Mouse (Mus musculus) neutrophil, adult 5-6 weeks (primary cell): ENCODE measurements around the gene Fam227b. TPM values are rescaled to one million over a fixed set of nuclear protein-coding genes. Genes with fewer than 3 reads are reported as not detected.

Experiments
- ATAC-seq: fragments of 151-379, 151-347 bp; 2 replicates; pipeline ENCODE4 v1.8.0; 2017; ENCODE audit warnings: mild to moderate bottlenecking, moderate TSS enrichment; ENCODE audit not compliant: insufficient number of reproducible peaks, poor library complexity, low FRiP score, severe bottlenecking; ENCODE audit errors: extremely low read depth
- total RNA-seq: library from RNA; stranded (forward); fragments of 200-1000 nt; gene quantifications from 2 replicates; pipeline ENCODE4 v1.2.3, GENCODE M21; 2017

Fam227b gene
- total RNA-seq, 1 experiment from 2014 or later: not detected

GRCm38 (mm10) chr2:126015763-126016473, 135.9 kb downstream of the Fam227b start:
- ATAC-seq: no peak

DNA sequence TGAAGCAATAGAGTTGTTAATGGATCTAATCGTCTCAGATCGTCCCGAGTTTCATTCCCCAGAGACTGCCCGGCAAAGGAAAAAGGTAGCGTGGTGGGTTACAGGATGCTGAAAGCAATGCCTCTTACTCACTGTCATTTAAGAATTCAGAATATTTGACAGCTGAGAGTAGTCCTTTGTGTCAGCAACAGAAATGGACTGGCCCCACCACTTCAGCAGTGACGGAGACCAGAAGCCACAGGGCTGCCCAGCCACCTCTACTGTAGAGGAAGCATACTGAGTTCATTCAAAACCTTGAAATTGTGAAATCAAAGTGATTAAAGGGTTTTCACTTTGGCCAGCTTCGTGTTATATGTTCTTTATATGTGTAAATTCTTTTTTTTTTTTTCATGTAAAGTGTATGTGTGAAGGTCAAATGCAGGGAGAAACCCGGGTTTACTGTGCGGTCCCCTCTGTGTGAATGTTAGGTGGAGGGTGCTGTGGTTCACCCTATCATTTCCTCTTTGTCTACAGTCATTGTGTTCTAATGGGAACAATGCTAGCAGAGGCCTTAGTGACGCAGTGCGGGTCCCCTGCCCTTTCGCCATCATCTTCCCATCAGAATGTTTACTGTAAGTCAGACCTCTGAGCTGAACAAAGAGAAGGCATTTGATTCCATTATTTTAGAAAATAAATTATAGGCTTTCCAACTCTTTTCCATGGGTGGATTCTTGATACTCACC, 136.7 kb downstream of the Fam227b start:
- no peak for ATAC-seq

DNA sequence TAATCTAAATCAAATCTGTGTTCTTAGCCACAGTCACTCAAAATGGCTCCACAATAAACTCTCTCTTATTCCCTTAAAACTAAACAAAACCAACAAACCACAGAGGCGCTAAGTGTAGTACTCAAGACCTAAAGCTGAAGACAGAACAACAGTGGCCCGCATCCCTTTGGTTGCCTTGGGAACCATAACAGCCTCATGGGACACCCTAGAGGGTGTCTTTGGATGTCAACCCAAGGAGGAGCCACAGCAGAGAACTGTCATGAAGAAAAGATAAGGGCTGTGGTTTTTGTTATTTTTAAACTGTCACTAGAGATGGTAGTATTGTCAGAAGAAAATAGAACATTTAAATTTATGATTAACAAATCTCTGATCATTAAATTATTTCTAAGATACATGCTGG, 145.1 kb downstream of the Fam227b start:
- no peak for ATAC-seq

- no peak for ATAC-seq
Observed at GRCm38 (mm10) chr2:126006088-126006487, 145.7 kb downstream of the Fam227b start.

DNA sequence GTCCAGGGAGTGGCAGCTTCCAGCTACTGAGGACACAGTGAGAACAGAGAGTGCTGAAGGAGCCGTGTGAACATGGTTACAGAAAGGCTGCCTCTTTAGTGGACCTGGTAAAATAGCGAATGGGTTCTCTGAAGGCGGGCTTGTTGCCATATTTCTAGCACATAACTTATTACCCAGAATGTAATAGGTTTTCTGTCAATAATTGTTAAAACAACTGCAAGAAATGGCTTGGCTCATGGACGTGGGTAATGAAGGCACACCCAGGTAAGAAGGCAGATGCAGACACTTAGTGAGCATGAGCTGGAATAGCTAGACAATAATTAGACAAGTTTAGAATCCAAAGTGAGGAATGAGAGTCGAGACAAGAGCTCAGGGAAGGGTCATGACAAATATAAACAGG, 149.5 kb downstream of the Fam227b start:
- no peak for ATAC-seq

DNA sequence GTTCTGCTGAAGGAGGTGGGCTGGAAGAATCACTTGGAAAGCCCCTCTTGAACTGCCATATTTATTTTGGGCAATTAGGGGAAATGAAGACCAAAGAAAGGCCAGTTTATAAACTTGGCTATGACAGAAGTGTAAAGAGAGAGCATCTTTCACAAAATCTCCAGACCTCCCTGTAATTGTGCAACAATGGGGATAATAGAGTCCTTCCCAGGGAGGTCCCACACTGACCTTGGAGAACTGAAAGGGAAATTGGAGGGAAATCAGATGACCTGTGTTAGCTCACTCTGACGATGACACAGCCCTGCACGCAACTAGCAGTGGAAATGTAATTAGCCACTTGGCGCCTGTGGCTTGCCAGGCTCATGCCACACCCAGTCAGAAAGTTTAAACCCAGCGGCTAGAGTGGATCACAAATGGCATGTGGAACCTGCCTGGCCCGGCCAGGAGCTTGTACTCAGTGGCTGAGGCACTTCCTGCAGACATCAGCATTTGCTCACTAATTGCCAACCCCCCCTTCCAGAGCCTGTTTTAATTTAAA, 175.9 kb downstream of the Fam227b start:
- ATAC-seq: no peak

- no peak for ATAC-seq
Observed at GRCm38 (mm10) chr2:125975206-125975605, 176.6 kb downstream of the Fam227b start.

DNA sequence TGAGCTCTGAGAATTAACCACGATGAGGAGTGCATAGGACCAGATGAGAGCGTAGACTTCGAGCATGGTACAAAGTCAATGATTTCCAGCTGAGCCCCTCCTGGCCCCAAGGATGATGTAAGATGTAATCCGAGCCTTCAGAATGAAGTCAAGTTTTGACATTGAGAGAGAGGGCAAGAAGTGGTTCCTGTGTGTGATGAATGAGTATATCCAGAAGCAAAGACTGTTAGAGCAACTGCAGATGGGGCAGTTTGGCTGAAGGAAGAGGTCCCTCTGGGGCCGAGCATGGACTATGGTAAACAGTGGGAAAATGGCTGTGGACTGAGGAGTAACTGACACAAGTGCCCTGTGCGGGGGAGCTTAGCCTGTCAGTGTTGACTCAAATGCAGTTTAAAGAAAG, 178.6 kb downstream of the Fam227b start:
- no peak for ATAC-seq

GRCm38 (mm10) chr2:125968811-125969210, 183.0 kb downstream of the Fam227b start:
- ATAC-seq: no peak

DNA sequence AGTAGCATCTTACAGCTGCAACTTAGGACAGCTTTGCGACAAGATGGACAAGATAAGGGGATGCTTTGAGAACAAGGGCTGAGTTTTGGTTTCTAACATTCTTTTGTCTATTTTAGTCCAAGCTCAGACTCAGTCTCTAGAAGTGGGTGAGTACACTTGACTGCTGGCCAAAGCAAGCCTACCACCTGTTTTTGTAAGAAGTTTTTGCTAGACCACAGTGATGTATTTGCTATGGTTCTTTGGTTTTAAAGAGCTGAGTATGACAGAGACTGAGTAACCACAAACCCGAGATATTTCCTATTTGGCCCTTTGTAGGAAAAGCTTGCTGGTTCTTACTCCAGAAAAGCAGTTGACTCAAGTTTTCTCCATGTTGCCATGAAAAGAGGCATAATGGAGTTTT, 203.6 kb downstream of the Fam227b start:
- no peak for ATAC-seq

DNA sequence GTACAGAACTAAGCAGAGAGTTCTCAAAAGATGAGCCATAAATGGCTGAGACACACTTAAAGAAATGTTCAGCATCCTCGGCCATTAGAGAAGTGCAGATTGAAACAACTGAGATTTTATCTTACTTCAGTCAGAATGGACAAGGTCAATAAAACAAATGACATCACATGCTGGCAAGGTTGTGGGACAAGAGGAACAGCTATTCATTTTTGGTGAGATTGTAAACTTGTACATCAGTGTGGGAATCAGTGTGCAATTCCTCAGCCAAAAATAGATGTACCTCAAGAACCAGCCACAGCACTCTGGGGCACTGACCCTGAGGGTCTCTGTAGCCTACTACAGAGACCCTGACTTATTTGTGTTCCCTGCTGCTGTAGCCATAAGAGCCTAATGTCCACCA, 208.5 kb downstream of the Fam227b start:
- no peak for ATAC-seq

DNA sequence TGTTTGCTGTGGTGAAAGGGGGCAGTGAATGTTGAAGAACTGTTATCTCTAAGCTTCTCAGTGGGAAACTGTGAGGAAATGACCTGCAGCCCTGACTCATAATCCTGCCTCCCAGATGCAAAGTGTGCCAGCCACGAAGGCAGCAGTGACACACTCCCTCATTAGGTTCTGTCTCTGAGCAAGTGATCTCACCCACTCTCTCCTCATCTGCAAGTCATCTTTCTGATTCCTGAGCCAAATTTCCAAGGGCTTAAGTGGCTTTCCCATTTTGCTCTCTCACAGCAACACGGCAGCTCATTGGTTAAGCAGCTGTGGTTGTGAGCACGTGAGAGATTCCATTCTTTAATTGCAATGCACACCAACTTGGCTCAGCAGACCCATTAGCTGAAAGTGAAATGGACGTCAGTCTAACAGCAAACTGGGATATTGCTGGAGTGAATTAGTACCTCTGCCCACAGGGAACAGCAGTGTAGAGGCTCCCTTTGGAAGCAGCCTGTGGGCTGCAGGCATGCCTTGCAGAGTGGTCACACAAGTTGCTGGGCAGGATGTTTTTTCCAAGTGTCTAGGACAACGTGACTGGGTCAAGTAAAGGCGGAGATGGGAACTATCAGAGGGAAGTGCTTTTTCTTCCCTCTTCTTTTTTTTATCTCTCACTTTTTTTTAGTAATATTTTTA, 210.6 kb downstream of the Fam227b start:
- ATAC-seq: no peak

- ATAC-seq: no peak
Observed at GRCm38 (mm10) chr2:125938993-125939642, 212.7 kb downstream of the Fam227b start.

- no peak for ATAC-seq
Observed at GRCm38 (mm10) chr2:125936396-125936795, 215.4 kb downstream of the Fam227b start.

DNA sequence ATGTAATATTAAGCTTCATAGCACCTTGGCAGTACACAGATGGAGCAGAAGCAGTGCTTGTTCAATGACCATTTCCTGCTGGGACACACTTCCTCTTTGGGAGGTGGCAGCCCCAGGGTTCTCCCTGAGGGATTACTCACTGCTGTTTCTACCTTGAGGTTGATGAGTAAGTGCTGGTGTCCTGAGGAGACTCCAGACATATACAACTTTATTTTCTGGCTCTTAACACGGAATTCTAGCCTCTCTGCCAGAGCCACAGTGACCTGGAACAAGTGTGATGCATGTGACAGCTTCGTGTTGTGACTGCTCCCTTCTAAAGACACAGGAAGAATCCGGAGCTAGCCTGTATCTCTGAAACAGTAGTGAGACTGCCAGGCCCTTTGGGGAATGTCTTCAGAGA, 217.8 kb downstream of the Fam227b start:
- no peak for ATAC-seq

Other genes starting within 250 kb of the Fam227b start
- gene Fgf7, start 117.3 kb downstream of the Fam227b start, total RNA-seq: 0.25 TPM in 1 of 2 replicates, not detected in the other
- gene Dtwd1, start 137 bp upstream of the Fam227b start, total RNA-seq: 5.7 and 7.2 TPM in 2 replicates
- gene Gm17555, start 63.1 kb upstream of the Fam227b start, total RNA-seq: not detected in 2 replicates